Mouse (Mus musculus) thymus, postnatal 10 days (tissue): ENCODE measurements around the gene Txn1.

Experiments
- DNase-seq, 2 experiments: peaks; one replicate each; pipeline ENCODE4 v3.0.0; 2021; ENCODE audit warnings: low spot score in 2 of 2

Txn1 gene

DNA sequence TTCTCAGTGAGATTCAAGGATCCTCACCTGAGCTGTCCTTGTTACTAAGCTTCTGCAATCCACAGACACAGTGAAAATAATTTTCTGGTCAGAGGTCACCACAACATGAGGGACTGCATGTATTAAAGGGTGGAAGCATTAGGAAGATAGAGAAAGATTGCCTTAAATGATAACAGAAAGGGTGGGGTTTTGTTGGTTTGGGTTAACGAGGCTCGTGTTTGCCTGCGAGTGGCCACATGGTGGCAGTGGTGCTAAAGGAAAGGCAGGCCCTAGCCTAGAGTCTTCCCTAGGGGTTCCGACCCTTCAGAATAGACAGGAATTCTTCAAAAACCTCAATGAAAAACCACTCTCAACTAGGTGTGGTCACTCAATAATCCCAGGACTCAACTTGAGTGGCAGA, 55.0 kb downstream of the Txn1 start:
- DNase-seq, result peak in 1 of 2 experiments; percentile 57

DNA sequence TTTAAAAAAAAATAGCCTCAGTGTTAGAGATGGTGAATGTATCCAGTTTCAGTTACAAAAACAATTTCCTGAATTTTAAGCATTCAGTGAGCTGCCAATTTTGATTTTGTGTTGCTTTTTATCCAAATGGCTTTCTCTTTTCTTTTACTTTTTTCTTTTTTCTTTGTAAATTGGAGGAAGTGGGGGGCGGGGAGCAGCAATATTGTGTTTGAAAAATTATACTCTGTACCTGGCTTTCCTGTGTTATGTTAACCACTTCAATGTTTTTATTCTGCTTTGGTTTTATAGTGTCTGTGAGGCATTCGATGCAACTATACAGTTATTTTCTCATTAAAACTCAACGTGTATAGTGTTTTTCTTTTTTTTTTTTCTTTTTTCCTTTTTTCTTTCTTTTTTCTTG, 59.6 kb downstream of the Txn1 start:
- peak in 1 of 2 experiments; percentile 19 for DNase-seq

DNA sequence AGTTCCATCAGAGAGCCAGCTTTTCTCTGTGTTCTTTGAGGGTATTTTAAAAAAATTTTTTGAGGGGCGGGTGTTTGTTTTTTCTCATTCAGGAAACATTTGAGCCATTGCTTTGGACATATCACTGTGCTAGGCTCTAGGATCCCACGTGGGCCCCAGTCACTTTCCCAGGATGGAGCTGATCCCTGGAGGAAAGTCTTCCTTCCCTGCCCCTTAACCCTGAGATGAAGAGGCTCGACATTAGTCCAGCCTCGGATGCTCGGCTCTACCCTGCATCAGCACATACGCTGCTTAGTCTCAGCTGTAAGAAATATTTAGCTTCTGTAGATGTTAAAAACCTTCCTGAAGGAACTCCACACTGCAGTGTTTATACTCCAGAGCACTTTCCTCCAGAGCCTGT, 60.3 kb downstream of the Txn1 start:
- no peak for DNase-seq

DNA sequence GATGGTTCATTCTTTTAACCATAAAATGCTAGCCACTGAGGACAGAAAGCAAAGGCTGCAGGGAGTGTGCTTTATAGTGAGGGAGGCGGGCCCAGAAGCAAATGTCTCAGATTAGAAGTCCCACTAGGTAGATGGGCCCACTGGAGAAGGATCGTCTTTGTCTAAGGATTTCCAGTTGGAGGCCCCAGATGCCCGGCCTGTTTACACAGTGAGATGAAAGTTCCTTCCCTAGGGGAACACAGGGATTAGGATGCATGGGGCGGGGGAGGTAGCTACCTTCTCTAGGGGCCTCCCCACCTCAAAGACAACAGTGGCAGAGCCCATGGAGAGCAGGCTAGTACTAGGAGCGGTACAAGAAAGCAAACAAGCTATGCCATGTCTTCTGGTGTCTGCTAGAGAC, 61.1 kb downstream of the Txn1 start:
- no peak for DNase-seq
